Mouse (Mus musculus) right cerebral cortex, postnatal 14 days (tissue): Measurements from ENCODE around the gene Ccdc114.
"Not testable (repeated sequence)": the region's sequence is repeated elsewhere in the genome, so short reads cannot be mapped to it uniquely, and the experiment has no call there.

ENCODE experiments used
- DNase-seq: peaks from one replicate; pipeline ENCODE4 v3.0.0; 2022

Gene Ccdc114

GRCm38 (mm10) chr7:45923762-45924428, at the start of gene Ccdc114:
TSS of gene Ccdc114 (plus strand) at chr7:45924072.
- peak; percentile 42 for DNase-seq

- no peak for DNase-seq
These were observed 47.0 kb upstream of the Ccdc114 start for GRCm38 (mm10) chr7:45876895-45877294.

- not testable (repeated sequence) for DNase-seq
These were observed 45.6 kb upstream of the Ccdc114 start, which contains the start of gene Grin2d for GRCm38 (mm10) chr7:45878278-45878677. TSS of gene Grin2d (minus strand) at chr7:45878378.

GRCm38 (mm10) chr7:45880531-45880930, 43.3 kb upstream of the Ccdc114 start:
- DNase-seq = no peak

- DNase-seq = no peak
These were observed 42.9 kb upstream of the Ccdc114 start for GRCm38 (mm10) chr7:45881011-45881410.

GRCm38 (mm10) chr7:45887246-45887645, 36.6 kb upstream of the Ccdc114 start:
- DNase-seq = no peak

- DNase-seq = no peak
These were observed 31.2 kb upstream of the Ccdc114 start for GRCm38 (mm10) chr7:45892651-45893050.

GRCm38 (mm10) chr7:45895931-45896516, 27.8 kb upstream of the Ccdc114 start:
- DNase-seq = no peak

GRCm38 (mm10) chr7:45896517-45897257, 27.2 kb upstream of the Ccdc114 start, which contains the start of the genes Syngr4 and Tmem143:
TSS of gene Syngr4 (minus strand) at chr7:45896714.
TSS of gene Tmem143 (plus strand) at chr7:45896941.
- DNase-seq = peak; percentile 97

- DNase-seq = peak; percentile 53
These were observed 26.6 kb upstream of the Ccdc114 start for GRCm38 (mm10) chr7:45897258-45897757.

GRCm38 (mm10) chr7:45898125-45898524, 25.7 kb upstream of the Ccdc114 start:
- DNase-seq = not testable (repeated sequence)

- no peak for DNase-seq
These were observed 22.3 kb upstream of the Ccdc114 start for GRCm38 (mm10) chr7:45901562-45901961.

- DNase-seq = no peak
These were observed 21.3 kb upstream of the Ccdc114 start for GRCm38 (mm10) chr7:45902481-45903002.

- DNase-seq = no peak
These were observed 17.2 kb upstream of the Ccdc114 start for GRCm38 (mm10) chr7:45906622-45907021.

- DNase-seq = no peak
These were observed 15.5 kb upstream of the Ccdc114 start for GRCm38 (mm10) chr7:45908384-45908783.

GRCm38 (mm10) chr7:45909145-45909544, 14.7 kb upstream of the Ccdc114 start:
- DNase-seq = no peak

- DNase-seq = no peak
These were observed 9.8 kb upstream of the Ccdc114 start for GRCm38 (mm10) chr7:45914067-45914466.

GRCm38 (mm10) chr7:45915011-45915410, 8.9 kb upstream of the Ccdc114 start:
- DNase-seq = no peak

GRCm38 (mm10) chr7:45916056-45917003, 7.5 kb upstream of the Ccdc114 start:
- DNase-seq = peak; percentile 58

GRCm38 (mm10) chr7:45917004-45917704, 6.7 kb upstream of the Ccdc114 start:
- DNase-seq = no peak

GRCm38 (mm10) chr7:45917926-45918325, 5.9 kb upstream of the Ccdc114 start:
- DNase-seq = no peak
